Mouse (Mus musculus) heart, embryonic 11.5 days (tissue): Measurements from ENCODE around the gene Dnal1. TPM values are rescaled to one million over a fixed set of nuclear protein-coding genes. Genes with fewer than 3 reads are reported as not detected.

ENCODE experiments used
- ATAC-seq: fragments of 200-750 bp; cut with Nextera tagmentation; replicated peaks from 2 replicates; pipeline ENCODE4 v1.8.0; 2017; ENCODE audit warnings: moderate library complexity; ENCODE audit not compliant: insufficient number of reproducible peaks, low FRiP score, low TSS enrichment
- H3K27ac ChIP-seq: fragments of 300-500 bp; sonication (generic); 2 replicates; pipeline ENCODE4 v1.5.1; 2014; ENCODE audit warnings: mild to moderate bottlenecking, low read depth, low read length
- H3K27me3 ChIP-seq: fragments of 300-500 bp; sonication (generic); 2 replicates; pipeline ENCODE4 v1.6.1; 2014; ENCODE audit warnings: mild to moderate bottlenecking, low read length, mixed read lengths; ENCODE audit not compliant: control insufficient read depth, insufficient read depth
- H3K36me3 ChIP-seq: fragments of 300-500 bp; sonication (generic); 2 replicates; pipeline ENCODE4 v1.6.1; 2014; ENCODE audit warnings: mild to moderate bottlenecking, low read length, moderate library complexity, mixed read lengths; ENCODE audit not compliant: control insufficient read depth, insufficient read depth
- H3K4me1 ChIP-seq: fragments of 300-500 bp; sonication (generic); 2 replicates; pipeline ENCODE4 v1.6.1; 2014; ENCODE audit warnings: low read length; ENCODE audit not compliant: control insufficient read depth, insufficient read depth
- H3K4me2 ChIP-seq: fragments of 300-500 bp; sonication (generic); 2 replicates; pipeline ENCODE4 v1.6.1; 2014; ENCODE audit warnings: mild to moderate bottlenecking, moderate library complexity
- H3K4me3 ChIP-seq: fragments of 300-500 bp; sonication (generic); 2 replicates; pipeline ENCODE4 v1.5.1; 2014; ENCODE audit warnings: low read depth, low read length
- H3K9ac ChIP-seq: fragments of 300-500 bp; sonication (generic); 2 replicates; pipeline ENCODE4 v1.6.1; 2014; ENCODE audit warnings: mild to moderate bottlenecking, low read depth, low read length, moderate library complexity
- H3K9me3 ChIP-seq: fragments of 300-500 bp; sonication (generic); replicated peaks from 2 replicates; pipeline ENCODE4 v1.6.1; 2016; ENCODE audit warnings: low read length; ENCODE audit not compliant: control insufficient read depth
- WGBS: fragments of 180-500 bp; shearing (Covaris S2); extraction: QIAGEN DNeasy Blood & Tissue Kit; methylation state at CpG from one replicate; pipeline ENCODE4 v1.1.7; 2014; ENCODE audit not compliant: insufficient replicate concordance; 5-methylcytosine and 5-hydroxymethylcytosine counted together
- polyA plus RNA-seq: library from polyadenylated mRNA; unstranded; fragments of >200 nt; fragmentation: Nextera tagmentation; extraction: Ambion mirVana; gene quantifications from 2 replicates; pipeline ENCODE4 v1.2.1, GENCODE M21; 2014

The Dnal1 gene
- polyA plus RNA-seq, 1 experiment from 2014 or later, result 2.9 TPM

DNA sequence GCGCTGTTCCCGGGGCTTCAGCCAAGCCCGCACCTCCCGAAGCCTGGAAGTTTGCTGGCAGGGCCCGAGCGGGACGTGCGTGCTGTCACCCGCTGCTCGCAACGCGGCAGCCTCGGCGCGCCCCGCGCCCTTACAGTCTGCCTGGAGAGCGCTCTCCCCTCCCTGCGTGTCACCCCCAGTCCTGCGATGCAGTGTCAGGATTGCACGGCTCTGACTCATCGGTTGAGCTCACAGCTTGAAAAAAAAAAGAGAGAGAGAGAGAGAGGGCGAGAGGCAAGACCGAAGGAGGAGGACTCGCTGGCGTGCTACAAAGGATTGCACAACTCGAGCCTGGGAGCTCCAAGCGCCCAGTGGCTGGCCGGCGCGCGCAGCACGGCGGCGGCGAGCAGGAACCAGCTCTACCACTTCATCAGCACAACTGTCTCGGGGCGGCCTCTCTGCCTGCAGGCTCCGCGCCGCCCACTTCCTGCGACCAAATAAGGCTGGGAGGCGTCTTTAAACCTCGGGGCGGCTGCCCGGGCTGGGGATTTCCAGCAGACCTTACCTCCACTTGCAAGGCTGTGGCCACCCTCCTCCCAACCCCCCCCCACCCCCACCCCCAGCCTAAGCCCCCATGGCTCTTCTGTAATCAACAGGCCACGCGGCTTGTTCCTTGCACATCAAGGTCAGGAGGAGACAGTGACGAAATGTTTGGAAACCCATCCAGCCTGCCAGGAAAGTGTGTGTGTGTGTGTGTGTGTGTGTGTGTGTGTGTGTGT, 79.7 kb downstream of the Dnal1 start:
- H3K27me3 ChIP-seq, result no peaks in the 10 kb centered on the region
- H3K27ac ChIP-seq, result peak overlapping the region; percentile 98
- ATAC-seq, result peak; percentile 82
- no peaks in the 10 kb centered on the region for H3K9me3 ChIP-seq
- H3K4me3 ChIP-seq, result peak overlapping the region; percentile 83
- no peaks in the 10 kb centered on the region for H3K36me3 ChIP-seq
- H3K4me2 ChIP-seq, result peak overlapping the region; percentile 100
- H3K4me1 ChIP-seq, result peaks cover 62% of the 10 kb centered on the region
- peak overlapping the region; percentile 95 for H3K9ac ChIP-seq
- under 1% methylated on average over 48 of the region's 49 CpGs for whole genome bisulfite sequencing

DNA sequence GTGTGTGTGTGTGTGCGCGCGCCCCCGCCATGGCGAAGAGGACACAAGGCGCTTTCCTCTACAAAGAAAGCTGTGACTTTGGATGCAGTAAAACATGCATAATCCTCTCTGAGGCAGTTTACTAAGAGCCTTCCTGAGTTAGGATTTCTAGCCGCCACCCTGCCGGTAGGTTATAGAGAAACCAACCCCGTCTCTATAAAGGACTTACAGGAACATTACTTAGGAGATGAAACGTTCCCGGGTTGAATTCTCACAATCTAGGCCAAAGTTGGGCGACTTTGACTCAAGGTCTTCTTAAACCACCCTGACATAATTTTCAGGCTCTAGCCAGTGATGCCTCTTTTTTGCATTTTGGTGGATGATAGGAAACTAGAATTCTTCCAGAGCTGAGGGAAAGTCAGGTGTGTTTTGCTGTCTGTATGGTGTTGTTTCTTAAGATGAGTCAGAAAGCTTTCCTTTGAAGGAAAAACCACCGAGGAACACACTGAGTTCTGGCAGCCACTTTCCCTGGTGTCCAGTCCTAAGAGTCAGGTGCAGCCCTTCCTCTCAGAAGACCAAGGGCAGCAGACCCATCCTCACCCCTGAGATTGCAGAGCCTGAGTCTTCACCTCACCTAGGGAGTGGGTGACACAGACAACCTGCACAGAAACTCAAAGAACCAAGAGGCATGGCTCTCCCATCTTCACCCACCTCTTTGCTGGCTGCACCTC, 80.4 kb downstream of the Dnal1 start:
- 6% methylated on average over 13 of the region's 13 CpGs for WGBS
- Histone ChIP-seq H3K27ac (peak overlapping the region; percentile 98), H3K27me3 (no peaks in the 10 kb centered on the region), H3K36me3 (no peaks in the 10 kb centered on the region), H3K4me1 (peaks cover 55% of the 10 kb centered on the region), H3K9me3 (no peaks in the 10 kb centered on the region), H3K9ac (peak overlapping the region; percentile 95), H3K4me3 (peak overlapping the region; percentile 83), H3K4me2 (peak overlapping the region; percentile 100)
- ATAC-seq, result no peak

DNA sequence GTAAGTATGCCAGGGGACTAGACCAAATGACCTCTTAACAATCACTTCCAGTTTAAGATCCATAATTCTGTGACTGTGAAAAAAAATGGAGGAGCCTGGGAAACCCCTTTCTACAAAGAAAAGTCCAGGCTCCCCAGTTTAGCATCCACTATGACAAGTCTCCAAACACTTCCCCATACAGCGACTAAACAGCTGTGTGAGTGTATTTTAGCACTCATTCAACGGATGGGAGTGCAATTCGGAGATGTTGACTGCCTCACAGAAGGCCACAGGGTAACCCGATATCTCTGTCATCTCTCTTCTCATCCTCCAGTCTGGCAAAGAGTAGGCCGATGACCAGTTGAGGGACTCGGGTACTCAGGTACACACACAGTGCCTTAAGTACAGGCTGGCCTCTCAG, 81.0 kb downstream of the Dnal1 start:
- WGBS, result 47% methylated on average over 6 of the region's 6 CpGs
- Histone ChIP-seq H3K9me3 (no peaks in the 10 kb centered on the region), H3K27ac (no peak overlapping the region), H3K27me3 (no peaks in the 10 kb centered on the region), H3K9ac (no peak overlapping the region), H3K4me3 (no peak overlapping the region), H3K36me3 (no peaks in the 10 kb centered on the region), H3K4me2 (no peak overlapping the region), H3K4me1 (peaks cover 48% of the 10 kb centered on the region)
- no peak for ATAC-seq

Other genes starting within 250 kb of the Dnal1 start
- gene Numb, start 192.4 kb upstream of the Dnal1 start, polyA plus RNA-seq, result 34.3 and 41.7 TPM in 2 replicates
- gene Riox1, start 163.8 kb upstream of the Dnal1 start, polyA plus RNA-seq, result 9.6 and 10.4 TPM in 2 replicates
- not detected in 2 replicates for gene Heatr4, start 129.5 kb upstream of the Dnal1 start, polyA plus RNA-seq
- gene Acot2, start 126.5 kb upstream of the Dnal1 start, polyA plus RNA-seq, result 33.0 and 35.5 TPM in 2 replicates
- gene Acot1, start 104.9 kb upstream of the Dnal1 start, polyA plus RNA-seq, result 19.3 and 20.7 TPM in 2 replicates
- gene Acot4, start 76.0 kb upstream of the Dnal1 start, polyA plus RNA-seq, result 0.37 and 0.43 TPM in 2 replicates
- gene Gm49366, start 75.4 kb upstream of the Dnal1 start, polyA plus RNA-seq, result not detected in 2 replicates
- 0.13 and 0.67 TPM in 2 replicates for gene Acot3, start 62.2 kb upstream of the Dnal1 start, polyA plus RNA-seq
- gene Acot5, start 45.0 kb upstream of the Dnal1 start, polyA plus RNA-seq, result not detected in 2 replicates
- 0.89 and 1.0 TPM in 2 replicates for gene Acot6, start 13.7 kb upstream of the Dnal1 start, polyA plus RNA-seq
- gene Pnma1, start 34.1 kb downstream of the Dnal1 start, polyA plus RNA-seq, result 0.50 and 0.62 TPM in 2 replicates
- 5.9 and 7.1 TPM in 2 replicates for gene Elmsan1, start 104.5 kb downstream of the Dnal1 start, polyA plus RNA-seq
- gene Ptgr2, start 170.9 kb downstream of the Dnal1 start, polyA plus RNA-seq, result 62.5 and 74.7 TPM in 2 replicates
- 56.0 and 58.0 TPM in 2 replicates for gene Zfp410, start 202.5 kb downstream of the Dnal1 start, polyA plus RNA-seq
- 57.4 and 68.0 TPM in 2 replicates for gene Coq6, start 247.3 kb downstream of the Dnal1 start, polyA plus RNA-seq
- gene Fam161b, start 247.5 kb downstream of the Dnal1 start, polyA plus RNA-seq, result 5.7 and 6.6 TPM in 2 replicates